Mouse (Mus musculus): ENCODE measurements around the gene Stx4a. TPM values are rescaled to one million over a fixed set of nuclear protein-coding genes. Genes with fewer than 3 reads are reported as not detected.
"Not testable (repeated sequence)": the region's sequence is repeated elsewhere in the genome, so short reads cannot be mapped to it uniquely, and the experiment has no call there.

The Stx4a gene
- polyA plus RNA-seq, 1 experiment from 2014 or later, result 41.3 TPM

DNA sequence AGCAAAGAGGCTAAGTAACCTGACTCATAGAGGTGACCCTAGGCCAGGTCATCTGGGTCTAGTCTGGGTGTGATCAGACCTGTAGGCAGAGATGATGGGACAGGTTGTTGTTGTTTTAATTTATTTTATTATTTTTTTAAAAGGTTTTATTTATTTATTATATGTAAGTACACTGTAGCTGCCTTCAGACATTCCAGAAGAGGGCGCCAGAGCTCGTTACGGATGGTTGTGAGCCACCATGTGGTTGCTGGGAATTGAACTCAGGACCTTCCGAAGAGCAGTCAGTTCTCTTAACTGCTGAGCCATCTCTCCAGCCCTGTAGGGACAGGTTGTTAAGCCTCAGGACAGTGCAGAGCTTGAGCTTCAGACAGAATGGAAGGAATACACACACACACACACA, 13.8 kb downstream of the Stx4a start:
- H3K36me3 ChIP-seq (ENCODE audit: insufficient read depth, low read length); H3K9ac ChIP-seq (replicated peaks; ENCODE audit: low read depth); H3K4me1 ChIP-seq (ENCODE audit: insufficient read depth, low read depth, low read length); DNase-seq (ENCODE audit: low spot score); H3K9me3 ChIP-seq (ENCODE audit: low read length); H3K27ac ChIP-seq (ENCODE audit: low read length); H3K4me2 ChIP-seq (replicated peaks; ENCODE audit: low read depth, low read length); ATAC-seq; H3K27me3 ChIP-seq (replicated peaks; ENCODE audit: insufficient read depth, low read length); H3K4me3 ChIP-seq (ENCODE audit: low read depth, low read length): not testable (repeated sequence)
- peak; percentile 5; the same call in 1 of the 2 replicates for TF ChIP-seq CTCF (IDR thresholded peaks at IDR 0.05)
- WGBS, result 90% methylated on average over 4 of the region's 4 CpGs

DNA sequence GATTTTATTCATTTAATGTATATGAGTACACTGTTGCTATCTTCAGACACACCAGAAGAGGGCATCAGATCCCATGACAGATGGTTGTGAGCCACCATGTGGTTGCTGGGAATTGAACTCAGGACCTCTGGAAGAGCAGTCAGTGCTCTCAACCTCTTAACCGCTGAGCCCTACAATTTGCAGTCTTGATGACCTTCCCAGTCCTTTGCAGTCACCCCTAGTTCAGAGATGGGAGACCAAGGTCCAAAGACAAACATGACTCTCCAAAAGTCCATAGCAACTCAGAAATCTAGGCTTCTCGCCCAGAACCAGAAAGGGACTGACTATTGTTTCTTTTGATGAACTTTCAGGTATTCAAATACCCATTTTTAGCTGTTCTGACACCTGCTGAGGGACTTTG, 15.9 kb downstream of the Stx4a start:
- not testable (repeated sequence) for H3K27me3 ChIP-seq (replicated peaks; ENCODE audit: insufficient read depth, low read length); H3K27ac ChIP-seq (ENCODE audit: low read length); H3K9me3 ChIP-seq (ENCODE audit: low read length); H3K36me3 ChIP-seq (ENCODE audit: insufficient read depth, low read length); DNase-seq (ENCODE audit: low spot score); H3K4me2 ChIP-seq (replicated peaks; ENCODE audit: low read depth, low read length); H3K4me3 ChIP-seq (ENCODE audit: low read depth, low read length); ATAC-seq; H3K4me1 ChIP-seq (ENCODE audit: insufficient read depth, low read depth, low read length); H3K9ac ChIP-seq (replicated peaks; ENCODE audit: low read depth)
- 66% methylated on average over 2 of the region's 2 CpGs for WGBS

DNA sequence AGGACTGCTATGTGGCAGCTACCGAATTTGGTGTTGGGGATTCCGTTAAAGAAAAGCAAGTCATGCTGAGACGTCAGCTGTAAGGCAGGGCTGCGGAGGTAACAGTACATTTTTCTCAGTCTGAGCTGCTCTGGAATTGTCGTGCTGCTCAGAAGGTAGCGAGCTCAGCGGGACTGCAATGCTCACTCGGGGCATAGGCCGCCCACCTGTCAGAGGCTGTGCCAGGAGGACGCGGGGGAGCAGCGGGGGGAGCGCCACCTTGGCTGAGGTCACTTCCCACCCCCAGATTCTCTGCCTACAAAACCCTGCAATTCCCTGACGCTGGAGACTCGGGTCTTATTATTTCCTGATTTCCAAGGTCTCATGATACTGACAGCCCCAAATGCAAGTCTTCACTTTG, 16.8 kb downstream of the Stx4a start:
- Histone ChIP-seq H3K4me2 (replicated peaks; ENCODE audit: low read depth, low read length) (peak overlapping the region; percentile 89), H3K36me3 (ENCODE audit: insufficient read depth, low read length) (0 out of 2 replicates have a peak, but pooled peaks cover 4% of the 10 kb centered on the region), H3K4me3 (ENCODE audit: low read depth, low read length) (peak overlapping the region; percentile 89), H3K27ac (ENCODE audit: low read length) (peak overlapping the region; percentile 92), H3K9ac (replicated peaks; ENCODE audit: low read depth) (peak overlapping the region; percentile 50), H3K9me3 (ENCODE audit: low read length) (no peaks in the 10 kb centered on the region), H3K27me3 (replicated peaks; ENCODE audit: insufficient read depth, low read length) (no peaks in the 10 kb centered on the region), H3K4me1 (ENCODE audit: insufficient read depth, low read depth, low read length) (no peaks in the 10 kb centered on the region; the same call in 1 of the 2 replicates)
- DNase-seq (ENCODE audit: low spot score) (peak; percentile 55), ATAC-seq (peak; percentile 27)
- TF ChIP-seq CTCF (IDR thresholded peaks at IDR 0.05), result no peak
- 3% methylated on average over 15 of the region's 15 CpGs for WGBS

DNA sequence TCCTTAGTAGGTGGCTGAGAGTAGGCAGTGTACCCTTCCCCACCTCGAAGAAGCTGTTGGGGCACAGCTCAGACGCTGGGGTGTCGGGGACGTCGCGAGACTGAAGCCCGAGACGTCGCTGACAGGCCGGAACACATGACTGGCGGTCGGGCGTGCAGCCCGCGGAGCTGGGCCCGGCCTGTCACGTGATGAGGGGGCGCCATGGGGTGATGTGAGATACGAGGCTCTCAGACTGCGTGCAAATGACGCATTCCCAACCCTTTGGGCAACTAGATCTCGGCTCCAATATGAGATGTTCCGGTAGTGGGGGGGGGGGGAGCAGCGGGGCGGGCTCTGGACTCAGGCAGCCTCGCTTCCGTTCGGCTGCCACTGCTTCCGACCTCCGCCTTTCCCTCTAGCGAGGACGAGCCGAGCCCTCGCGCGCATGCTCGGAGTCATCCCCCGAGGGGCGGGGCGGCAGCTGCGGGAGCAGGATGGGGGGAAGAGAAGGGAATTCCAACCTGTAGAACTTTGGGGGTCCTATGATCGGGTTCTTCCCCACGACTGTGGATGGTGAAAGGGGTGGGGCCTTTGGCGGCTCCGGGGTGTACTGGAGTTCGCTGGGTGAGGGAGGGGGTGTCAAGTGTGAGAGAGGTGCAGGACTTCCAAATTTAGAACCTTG, 17.4 kb downstream of the Stx4a start:
- no peaks in the 10 kb centered on the region for H3K9me3 ChIP-seq (ENCODE audit: low read length)
- H3K4me2 ChIP-seq (replicated peaks; ENCODE audit: low read depth, low read length), result peak overlapping the region; percentile 89
- WGBS, result under 1% methylated on average over 42 of the region's 46 CpGs
- H3K4me1 ChIP-seq (ENCODE audit: insufficient read depth, low read depth, low read length), result no peaks in the 10 kb centered on the region; the same call in 1 of the 2 replicates
- DNase-seq (ENCODE audit: low spot score), result peak; percentile 98
- peak overlapping the region; percentile 72 for H3K9ac ChIP-seq (replicated peaks; ENCODE audit: low read depth)
- H3K27me3 ChIP-seq (replicated peaks; ENCODE audit: insufficient read depth, low read length), result no peaks in the 10 kb centered on the region
- TF ChIP-seq CTCF (IDR thresholded peaks at IDR 0.05) (no peak; the same call in 1 of the 2 replicates), EP300 (IDR thresholded peaks at IDR 0.05) (peak; percentile 68; the same call in 1 of the 2 replicates)
- ATAC-seq, result peak; percentile 95
- H3K36me3 ChIP-seq (ENCODE audit: insufficient read depth, low read length), result peaks cover 7% of the 10 kb centered on the region; the same call in 1 of the 2 replicates
- peak overlapping the region; percentile 89 for H3K4me3 ChIP-seq (ENCODE audit: low read depth, low read length)
- H3K27ac ChIP-seq (ENCODE audit: low read length), result peak overlapping the region; percentile 92

DNA sequence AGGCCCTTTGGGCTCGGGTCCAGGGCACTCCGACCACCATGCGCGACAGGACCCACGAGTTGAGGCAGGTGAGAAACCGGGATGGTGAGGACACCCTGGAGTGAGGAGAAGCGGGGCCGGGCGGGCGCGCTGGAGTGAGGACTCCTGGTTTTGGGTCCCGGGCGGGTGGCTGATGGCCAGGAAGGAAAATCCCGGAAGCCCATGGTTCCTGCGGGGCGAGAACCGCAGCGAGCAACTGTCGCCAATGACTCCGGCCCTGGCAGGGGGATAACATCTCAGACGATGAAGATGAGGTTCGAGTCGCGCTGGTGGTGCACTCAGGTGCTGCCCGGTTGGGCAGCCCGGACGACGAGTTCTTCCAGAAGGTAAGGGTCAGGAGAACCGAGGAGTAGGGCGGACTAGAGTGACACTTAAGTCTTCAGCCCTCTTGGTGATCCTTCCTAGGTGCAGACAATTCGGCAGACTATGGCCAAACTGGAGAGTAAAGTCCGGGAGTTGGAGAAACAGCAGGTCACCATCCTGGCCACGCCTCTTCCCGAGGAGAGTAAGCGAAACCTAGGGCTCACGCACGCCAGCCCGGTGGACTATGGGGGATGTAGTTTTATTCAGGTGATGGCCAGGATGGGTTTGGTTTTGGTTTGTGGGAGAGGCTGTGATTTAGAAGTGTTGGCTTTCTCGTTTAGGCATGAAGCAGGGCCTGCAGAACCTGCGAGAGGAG, 18.1 kb downstream of the Stx4a start:
- Histone ChIP-seq H3K27ac (ENCODE audit: low read length) (peak overlapping the region; percentile 92), H3K4me3 (ENCODE audit: low read depth, low read length) (peak overlapping the region; percentile 89), H3K36me3 (ENCODE audit: insufficient read depth, low read length) (peaks cover 9% of the 10 kb centered on the region; the same call in 1 of the 2 replicates), H3K9me3 (ENCODE audit: low read length) (no peaks in the 10 kb centered on the region), H3K4me2 (replicated peaks; ENCODE audit: low read depth, low read length) (peak overlapping the region; percentile 89), H3K27me3 (replicated peaks; ENCODE audit: insufficient read depth, low read length) (no peaks in the 10 kb centered on the region), H3K4me1 (ENCODE audit: insufficient read depth, low read depth, low read length) (no peaks in the 10 kb centered on the region; the same call in 1 of the 2 replicates), H3K9ac (replicated peaks; ENCODE audit: low read depth) (peak overlapping the region; percentile 72)
- ATAC-seq (peak; percentile 57), DNase-seq (ENCODE audit: low spot score) (peak; percentile 93)
- WGBS, result under 1% methylated on average over 40 of the region's 40 CpGs
- TF ChIP-seq CTCF (IDR thresholded peaks at IDR 0.05) (no peak), EP300 (IDR thresholded peaks at IDR 0.05) (no peak)

DNA sequence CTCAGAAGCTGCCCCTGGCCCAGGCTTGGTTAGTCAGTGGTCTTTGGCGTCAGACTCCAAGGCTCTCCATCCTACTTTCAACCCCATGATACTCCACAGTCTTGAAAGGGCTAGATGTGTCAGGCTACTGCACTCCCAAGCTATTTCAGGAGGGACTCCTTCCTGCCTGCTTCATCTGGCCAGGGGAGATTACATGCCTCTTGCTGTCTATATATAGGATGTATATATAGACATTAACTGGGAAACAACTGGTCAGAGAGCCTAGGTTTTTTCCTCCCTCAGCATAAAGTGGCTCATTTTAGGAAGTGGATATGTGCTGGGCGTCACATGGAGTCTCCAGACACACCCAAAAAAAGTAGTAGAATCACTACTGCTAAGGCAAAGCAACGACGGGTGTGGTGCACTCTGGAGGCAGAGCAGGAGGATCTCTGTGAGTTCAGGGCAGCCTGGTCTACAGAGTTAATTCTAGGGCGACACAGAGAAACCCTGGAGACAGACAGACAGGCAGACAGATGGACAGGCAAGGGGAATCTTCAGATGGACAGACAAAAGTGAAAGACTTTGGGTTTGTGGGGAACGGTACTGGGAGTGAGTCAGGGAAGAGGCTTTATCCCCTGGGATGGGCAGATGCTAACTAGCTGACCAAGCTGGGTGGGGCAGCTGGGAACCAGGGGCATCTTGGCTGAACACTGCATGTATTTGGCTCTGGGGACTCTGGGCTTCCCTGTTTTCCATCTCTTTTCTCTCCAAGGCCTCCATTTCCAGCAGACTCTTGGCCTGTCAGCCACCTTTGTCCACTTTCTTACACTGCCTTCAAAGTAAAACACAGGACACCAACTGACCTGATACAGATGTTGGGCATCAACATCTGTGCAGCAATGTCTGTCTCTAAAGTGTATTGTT, 26.1 kb downstream of the Stx4a start:
- Histone ChIP-seq H3K36me3 (ENCODE audit: insufficient read depth, low read length) (peaks cover 5% of the 10 kb centered on the region; the same call in 1 of the 2 replicates), H3K9ac (replicated peaks; ENCODE audit: low read depth) (no peak overlapping the region), H3K4me1 (ENCODE audit: insufficient read depth, low read depth, low read length) (no peaks in the 10 kb centered on the region), H3K4me2 (replicated peaks; ENCODE audit: low read depth, low read length) (no peak overlapping the region), H3K27ac (ENCODE audit: low read length) (no peak overlapping the region), H3K9me3 (ENCODE audit: low read length) (no peaks in the 10 kb centered on the region), H3K4me3 (ENCODE audit: low read depth, low read length) (no peak overlapping the region), H3K27me3 (replicated peaks; ENCODE audit: insufficient read depth, low read length) (no peaks in the 10 kb centered on the region)
- DNase-seq (ENCODE audit: low spot score), result peak; percentile 20
- no peak for ATAC-seq
- TF ChIP-seq EP300 (IDR thresholded peaks at IDR 0.05) (no peak), CTCF (IDR thresholded peaks at IDR 0.05) (no peak)
- WGBS, result 60% methylated on average over 6 of the region's 6 CpGs
